Mouse (Mus musculus) limb, embryonic 13.5 days (tissue): ENCODE data around the gene Lamp5. TPM values are rescaled to one million over a fixed set of nuclear protein-coding genes. Genes with fewer than 3 reads are reported as not detected.

Source experiments
- ATAC-seq: fragments of 200-750 bp; cut with Nextera tagmentation; 2 replicates; pipeline ENCODE4 v1.8.0; 2017; ENCODE audit warnings: low read depth, moderate number of reproducible peaks, moderate TSS enrichment; ENCODE audit not compliant: low FRiP score
- H3K27ac ChIP-seq: fragments of 300-500 bp; sonication (generic); 2 replicates; pipeline ENCODE4 v1.5.1; 2015; ENCODE audit warnings: inconsistent platforms, mild to moderate bottlenecking, moderate library complexity
- H3K27me3 ChIP-seq: fragments of 300-500 bp; sonication (generic); 2 replicates; pipeline ENCODE4 v1.6.1; 2015; ENCODE audit warnings: mild to moderate bottlenecking, inconsistent platforms
- H3K36me3 ChIP-seq: fragments of 300-500 bp; sonication (generic); 2 replicates; pipeline ENCODE4 v1.6.1; 2015; ENCODE audit warnings: inconsistent platforms, mild to moderate bottlenecking, moderate library complexity
- H3K4me1 ChIP-seq: fragments of 300-500 bp; sonication (generic); 2 replicates; pipeline ENCODE4 v1.6.1; 2015; ENCODE audit warnings: inconsistent platforms
- H3K4me2 ChIP-seq: fragments of 300-500 bp; sonication (generic); replicated peaks from 2 replicates; pipeline ENCODE4 v1.6.1; 2015; ENCODE audit warnings: inconsistent platforms, mild to moderate bottlenecking, moderate library complexity
- H3K4me3 ChIP-seq: fragments of 300-500 bp; sonication (generic); 2 replicates; pipeline ENCODE4 v1.5.1; 2015; ENCODE audit warnings: moderate library complexity, mild to moderate bottlenecking, inconsistent platforms
- H3K9ac ChIP-seq: fragments of 300-500 bp; sonication (generic); 2 replicates; pipeline ENCODE4 v1.6.1; 2015; ENCODE audit warnings: mild to moderate bottlenecking, inconsistent platforms
- H3K9me3 ChIP-seq: fragments of 300-500 bp; sonication (generic); 2 replicates; pipeline ENCODE4 v1.6.1; 2016; ENCODE audit warnings: inconsistent platforms
- WGBS: fragments of 180-500 bp; shearing (Covaris S2); methylation state at CpG from one replicate; pipeline ENCODE4 v1.1.7; 2015; 5-methylcytosine and 5-hydroxymethylcytosine counted together
- polyA plus RNA-seq: library from polyadenylated mRNA; unstranded; fragments of >200 nt; fragmentation: Nextera tagmentation; extraction: Ambion mirVana; gene quantifications from 2 replicates; pipeline ENCODE4 v1.2.1, GENCODE M21; 2015

Lamp5 gene
- 1.2 and 1.5 TPM in 2 replicates for polyA plus RNA-seq

DNA sequence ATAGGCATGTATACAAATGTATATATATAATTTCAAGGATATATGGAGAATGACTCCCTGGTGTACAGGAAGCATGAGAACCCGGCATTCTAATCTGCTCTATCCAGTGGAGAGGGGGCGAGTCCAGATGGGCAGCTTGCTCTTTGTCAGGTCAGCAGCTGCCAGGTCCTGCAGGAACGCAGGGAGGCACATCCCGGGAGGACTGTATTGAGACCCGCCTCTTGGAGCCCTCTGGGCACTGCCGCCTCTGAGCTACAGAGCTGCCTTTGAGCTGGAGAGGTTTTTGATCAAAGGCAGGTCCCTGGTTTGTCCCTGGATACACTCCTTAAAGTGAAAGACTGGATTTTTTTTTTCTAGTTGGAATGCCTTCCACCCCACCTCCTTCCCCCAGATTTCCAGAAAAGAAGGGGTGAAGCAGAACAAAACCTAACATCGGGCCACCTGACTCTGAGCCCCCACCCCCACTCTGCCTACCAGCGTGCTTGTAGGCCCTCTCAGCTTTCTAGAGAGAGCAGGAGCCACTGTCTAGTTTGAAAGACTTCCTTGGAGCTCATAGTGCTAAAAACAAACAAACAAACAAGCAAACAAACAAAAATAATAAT lies at the start of gene Lamp5:
Gene Lamp5 (plus strand): TSS at position 552 of the 602 bp plus-strand sequence.
- no peak within 1 kb of the TSS for H3K27ac ChIP-seq
- WGBS, result 3% methylated on average over 8 of the region's 8 CpGs
- peak within 1 kb of the TSS; percentile 36 for H3K4me3 ChIP-seq
- no peaks in the 10 kb centered on the region for H3K36me3 ChIP-seq
- peaks cover 20% of the 10 kb centered on the region for H3K27me3 ChIP-seq
- ATAC-seq, result no peak
- H3K9me3 ChIP-seq, result no peaks in the 10 kb centered on the region
- H3K4me2 ChIP-seq, result peak within 1 kb of the TSS; percentile 65
- H3K4me1 ChIP-seq, result peaks cover 13% of the 10 kb centered on the region
- H3K9ac ChIP-seq, result 0 out of 2 replicates have a peak within 1 kb of the TSS, but pooled peaks have one; percentile 25

GRCm38 (mm10) chr2:136003836-136004235 lies 48.2 kb upstream of the Lamp5 start:
- ATAC-seq, result no peak
- Histone ChIP-seq H3K4me2 (no peak overlapping the region), H3K4me3 (no peak overlapping the region), H3K4me1 (no peaks in the 10 kb centered on the region), H3K27me3 (no peaks in the 10 kb centered on the region), H3K27ac (no peak overlapping the region), H3K36me3 (no peaks in the 10 kb centered on the region; the same call in 1 of the 2 replicates), H3K9ac (no peak overlapping the region), H3K9me3 (no peaks in the 10 kb centered on the region)
- 92% methylated on average over 1 of the region's 1 CpGs for WGBS

DNA sequence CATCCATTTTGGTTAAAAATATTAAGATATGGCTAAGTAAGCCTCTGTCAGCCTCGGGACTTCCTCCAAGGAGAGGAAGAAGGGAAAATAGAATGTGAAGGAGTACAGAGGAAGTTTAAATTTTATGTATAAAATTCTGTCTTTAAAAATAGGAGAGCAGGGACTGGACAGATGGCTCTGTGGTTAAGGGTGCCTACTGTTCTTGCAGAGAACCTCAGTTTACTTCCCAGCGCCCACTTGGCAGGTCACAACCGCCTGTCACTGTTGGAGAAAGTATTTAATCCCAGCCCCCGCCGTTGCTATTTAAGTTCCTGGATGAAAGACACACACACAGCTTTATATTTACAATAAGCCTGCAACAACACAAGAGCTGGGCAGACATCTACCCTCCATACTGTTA lies 45.8 kb upstream of the Lamp5 start:
- H3K9me3 ChIP-seq, result no peaks in the 10 kb centered on the region
- H3K4me3 ChIP-seq, result no peak overlapping the region
- ATAC-seq, result no peak
- H3K27ac ChIP-seq, result no peak overlapping the region
- H3K36me3 ChIP-seq, result no peaks in the 10 kb centered on the region; the same call in 1 of the 2 replicates
- WGBS, result 88% methylated on average over 5 of the region's 5 CpGs
- H3K4me1 ChIP-seq, result no peaks in the 10 kb centered on the region
- H3K4me2 ChIP-seq, result no peak overlapping the region
- no peaks in the 10 kb centered on the region for H3K27me3 ChIP-seq
- no peak overlapping the region for H3K9ac ChIP-seq

DNA sequence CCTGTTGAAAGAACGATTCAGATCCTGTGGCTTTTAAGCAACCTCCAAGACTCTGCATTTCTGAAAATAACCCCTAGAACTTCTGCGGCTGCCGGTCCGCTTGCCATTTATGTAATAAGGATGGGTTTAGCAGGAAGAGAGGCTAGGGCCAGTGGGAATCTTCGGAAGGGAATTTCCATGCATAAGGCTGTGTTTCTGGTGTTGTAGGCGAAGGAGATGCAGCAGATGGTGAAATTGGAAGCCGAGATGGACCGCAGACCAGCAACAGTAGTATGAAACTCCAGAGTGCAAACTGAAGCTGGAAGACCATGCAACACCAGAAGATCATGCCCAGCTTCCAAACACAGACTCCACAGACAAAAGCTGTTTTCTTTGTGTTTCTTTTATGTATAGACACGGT lies 39.3 kb upstream of the Lamp5 start:
- Histone ChIP-seq H3K4me3 (no peak overlapping the region), H3K27me3 (no peaks in the 10 kb centered on the region), H3K4me1 (no peaks in the 10 kb centered on the region), H3K9ac (no peak overlapping the region), H3K27ac (no peak overlapping the region), H3K4me2 (no peak overlapping the region), H3K36me3 (no peaks in the 10 kb centered on the region), H3K9me3 (no peaks in the 10 kb centered on the region)
- ATAC-seq, result no peak
- 79% methylated on average over 9 of the region's 9 CpGs for WGBS

DNA sequence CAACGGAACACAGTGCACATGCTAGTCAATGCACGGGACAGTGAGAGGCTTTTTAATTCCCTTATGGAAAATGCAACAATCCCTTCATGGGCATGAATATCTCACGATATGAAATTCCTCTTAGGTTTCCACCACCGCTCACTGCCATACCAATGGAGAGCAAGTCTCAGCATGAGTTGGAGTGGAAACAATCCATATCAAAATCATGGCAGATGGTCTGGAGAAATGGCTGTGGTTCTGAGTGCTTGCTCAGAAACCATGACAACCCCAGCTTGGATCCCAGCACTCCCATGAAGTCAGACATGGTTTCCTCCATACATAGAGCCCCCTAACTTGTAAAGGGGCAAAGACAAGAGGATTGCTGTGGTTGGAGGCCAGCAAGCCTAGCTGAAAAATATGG lies 3.6 kb upstream of the Lamp5 start:
- Histone ChIP-seq H3K27me3 (peaks cover 20% of the 10 kb centered on the region), H3K4me2 (no peak overlapping the region), H3K9me3 (no peaks in the 10 kb centered on the region), H3K4me1 (peaks cover 13% of the 10 kb centered on the region), H3K36me3 (no peaks in the 10 kb centered on the region), H3K27ac (no peak overlapping the region), H3K4me3 (no peak overlapping the region), H3K9ac (no peak overlapping the region)
- WGBS, result 90% methylated on average over 4 of the region's 4 CpGs
- no peak for ATAC-seq

- Histone ChIP-seq H3K4me2 (peak overlapping the region; percentile 65), H3K9me3 (no peaks in the 10 kb centered on the region), H3K27ac (no peak overlapping the region), H3K4me1 (peaks cover 13% of the 10 kb centered on the region), H3K4me3 (peak overlapping the region; percentile 36), H3K27me3 (peaks cover 20% of the 10 kb centered on the region), H3K36me3 (no peaks in the 10 kb centered on the region), H3K9ac (0 out of 2 replicates have a peak overlapping the region, but pooled peaks have one; percentile 25)
- WGBS, result 14% methylated on average over 27 of the region's 27 CpGs
- ATAC-seq, result no peak
Measured at GRCm38 (mm10) chr2:136050793-136051615, 1.0 kb upstream of the Lamp5 start.

DNA sequence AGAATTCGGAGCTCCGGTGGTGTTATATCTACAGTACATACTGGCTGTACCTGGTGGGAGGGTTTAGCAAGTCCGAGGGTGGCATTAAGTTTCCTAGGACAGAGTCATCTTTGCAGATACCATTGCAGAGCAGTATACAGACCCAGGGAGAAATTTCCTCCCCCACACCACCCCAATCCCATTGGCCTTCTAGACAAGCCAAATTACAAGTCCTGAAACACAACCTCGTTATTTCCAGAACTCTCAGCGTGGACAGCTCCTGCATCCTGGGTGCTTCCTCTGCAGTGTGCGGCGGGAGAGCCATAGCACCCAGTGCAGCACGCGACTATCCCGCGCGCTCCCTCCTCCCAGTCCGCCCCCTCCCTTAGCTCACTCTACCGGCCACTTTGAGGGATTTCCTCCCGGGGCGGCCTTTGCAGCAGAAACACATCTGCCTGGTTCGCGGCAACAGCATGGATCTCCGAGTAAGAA lies 5.9 kb downstream of the Lamp5 start:
- 5% methylated on average over 19 of the region's 19 CpGs for WGBS
- H3K4me2 ChIP-seq, result peak overlapping the region; percentile 74
- peak; percentile 56 for ATAC-seq

DNA sequence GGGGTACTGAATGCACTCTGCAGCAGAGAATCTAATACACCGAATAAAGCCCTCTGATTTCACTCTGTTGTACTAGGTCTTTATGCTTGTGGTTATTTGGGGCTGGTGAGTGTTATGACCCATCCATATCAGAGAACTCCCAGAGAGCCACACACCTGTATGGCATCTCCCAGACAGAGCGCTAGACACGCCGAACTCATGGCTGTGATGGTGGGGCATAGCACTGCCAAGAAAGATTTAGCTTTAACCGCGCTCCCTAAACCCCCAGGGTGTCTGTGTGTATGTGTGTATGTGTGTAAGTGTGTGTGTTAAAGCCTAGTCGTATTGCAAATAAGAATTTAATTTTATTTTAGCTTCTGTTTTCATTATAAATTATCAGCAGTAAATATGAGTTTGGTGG lies 6.4 kb downstream of the Lamp5 start:
- Histone ChIP-seq H3K4me3 (peak overlapping the region; percentile 29), H3K9ac (no peak overlapping the region), H3K27ac (no peak overlapping the region), H3K36me3 (no peaks in the 10 kb centered on the region), H3K4me2 (peak overlapping the region; percentile 74), H3K9me3 (no peaks in the 10 kb centered on the region), H3K4me1 (peaks cover 23% of the 10 kb centered on the region), H3K27me3 (peaks cover 45% of the 10 kb centered on the region)
- ATAC-seq, result no peak; the same call in 1 of the 2 replicates
- WGBS, result 5% methylated on average over 7 of the region's 7 CpGs

More for the DNA sequence above, 5.9 kb downstream of the Lamp5 start:
- Histone ChIP-seq H3K36me3 (no peaks in the 10 kb centered on the region), H3K4me3 (peak overlapping the region; percentile 29), H3K9ac (no peak overlapping the region), H3K27me3 (peaks cover 45% of the 10 kb centered on the region), H3K9me3 (no peaks in the 10 kb centered on the region), H3K27ac (no peak overlapping the region), H3K4me1 (peaks cover 23% of the 10 kb centered on the region)

DNA sequence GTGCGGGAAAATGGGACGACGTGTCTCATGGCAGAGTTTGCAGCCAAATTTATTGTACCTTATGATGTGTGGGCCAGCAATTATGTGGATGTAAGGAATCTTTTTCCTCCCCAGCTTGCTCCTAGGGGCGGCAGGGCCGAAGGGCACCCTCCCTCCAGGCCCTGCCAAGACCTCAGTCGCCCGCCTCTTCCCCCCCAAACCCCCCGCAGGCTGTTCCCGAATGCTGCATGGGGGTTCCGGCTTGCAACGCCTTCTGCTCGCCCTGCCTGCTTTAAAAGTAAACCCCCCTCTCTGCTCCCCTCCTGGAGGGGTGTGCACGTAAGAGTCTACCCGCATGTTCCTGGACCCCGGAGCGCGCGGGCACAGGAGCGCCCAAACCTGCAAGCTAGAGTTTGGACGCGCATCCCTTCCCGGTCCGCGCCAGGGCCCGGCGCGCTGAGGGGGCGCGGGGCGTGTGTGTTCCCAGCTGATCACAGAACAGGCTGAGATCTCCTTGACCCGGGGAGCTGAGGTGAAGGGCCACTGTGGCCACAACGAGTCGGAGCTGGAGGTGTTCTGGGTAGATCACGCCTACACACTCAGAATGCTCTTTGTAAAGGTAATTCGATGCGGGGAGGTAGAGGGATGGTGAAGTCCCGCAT lies 7.1 kb downstream of the Lamp5 start:
- peak overlapping the region; percentile 42 for H3K4me3 ChIP-seq
- peak overlapping the region; percentile 54; the same call in 1 of the 2 replicates for H3K9ac ChIP-seq
- H3K36me3 ChIP-seq, result no peaks in the 10 kb centered on the region
- H3K4me1 ChIP-seq, result peaks cover 23% of the 10 kb centered on the region
- ATAC-seq, result peak; percentile 53
- no peaks in the 10 kb centered on the region for H3K9me3 ChIP-seq
- no peak overlapping the region for H3K27ac ChIP-seq
- peaks cover 45% of the 10 kb centered on the region for H3K27me3 ChIP-seq
- WGBS, result 1% methylated on average over 37 of the region's 37 CpGs
- H3K4me2 ChIP-seq, result peak overlapping the region; percentile 74

DNA sequence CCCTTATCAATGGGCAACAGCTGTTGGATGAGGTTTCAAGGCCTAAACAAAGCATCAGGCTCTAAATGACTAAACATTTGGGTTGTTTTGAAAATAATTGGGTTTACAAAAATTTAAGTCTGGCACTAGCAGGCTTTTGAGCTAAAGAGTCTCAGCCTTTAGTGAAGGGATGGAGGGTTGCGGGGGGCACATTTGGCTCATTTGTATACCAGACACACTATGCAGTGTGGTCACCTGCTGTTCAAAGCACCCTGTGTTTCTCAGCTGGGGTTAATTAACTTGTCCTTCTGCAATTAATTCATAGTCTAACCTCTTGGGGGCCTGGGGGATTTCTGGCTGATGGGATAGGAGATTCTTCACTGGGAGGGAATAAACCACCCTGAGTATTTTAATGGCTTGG lies 12.3 kb downstream of the Lamp5 start:
- 71% methylated on average over 1 of the region's 1 CpGs for WGBS
- ATAC-seq, result no peak
- Histone ChIP-seq H3K4me3 (no peak overlapping the region), H3K4me1 (peaks cover 6% of the 10 kb centered on the region), H3K4me2 (no peak overlapping the region), H3K27me3 (peaks cover 22% of the 10 kb centered on the region), H3K9ac (no peak overlapping the region), H3K36me3 (no peaks in the 10 kb centered on the region), H3K27ac (no peak overlapping the region), H3K9me3 (no peaks in the 10 kb centered on the region)

DNA sequence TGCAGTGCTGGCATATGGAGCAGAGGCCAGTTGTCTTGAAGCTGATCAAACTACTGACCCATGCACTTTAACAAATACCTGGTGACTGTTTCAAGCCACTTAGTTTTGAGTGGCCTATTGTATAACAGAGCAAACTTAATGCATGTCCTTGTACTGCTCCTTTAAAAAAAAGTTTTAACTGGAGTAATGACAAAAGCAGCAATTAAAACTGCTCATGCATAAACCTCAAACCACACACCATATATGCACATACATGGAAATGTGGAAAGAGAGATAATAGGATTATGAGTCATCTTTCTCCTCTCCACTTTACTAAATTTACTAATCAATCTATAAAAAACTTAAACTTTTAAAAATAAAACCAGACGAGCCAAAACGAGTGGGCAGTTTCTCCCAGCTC lies 43.9 kb downstream of the Lamp5 start:
- ATAC-seq, result no peak
- no peak overlapping the region for H3K27ac ChIP-seq
- no peak overlapping the region for H3K9ac ChIP-seq
- no peak overlapping the region for H3K4me2 ChIP-seq
- 57% methylated on average over 2 of the region's 2 CpGs for WGBS
- H3K4me1 ChIP-seq, result no peaks in the 10 kb centered on the region
- no peaks in the 10 kb centered on the region for H3K9me3 ChIP-seq
- H3K4me3 ChIP-seq, result no peak overlapping the region
- no peaks in the 10 kb centered on the region for H3K36me3 ChIP-seq
- H3K27me3 ChIP-seq, result no peaks in the 10 kb centered on the region

DNA sequence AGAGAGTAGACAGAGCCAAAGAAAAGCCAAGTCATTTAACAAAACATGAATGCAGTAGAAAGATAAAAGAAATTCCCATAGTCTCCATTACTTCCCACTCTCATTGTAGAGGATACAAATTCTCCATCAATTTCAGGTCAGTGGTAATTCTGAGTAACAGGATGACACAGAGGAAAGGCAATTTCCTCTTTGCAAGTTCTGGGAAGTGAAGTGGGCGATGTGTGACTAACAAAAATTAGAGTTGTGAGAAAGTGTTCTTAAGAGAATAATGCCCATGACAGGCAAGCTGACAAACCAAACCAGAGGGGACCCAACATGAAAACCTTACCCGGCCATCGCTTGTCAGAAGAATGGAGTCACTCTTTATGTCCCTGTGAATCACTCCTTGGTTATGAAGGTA lies 45.1 kb downstream of the Lamp5 start:
- Histone ChIP-seq H3K36me3 (no peaks in the 10 kb centered on the region), H3K9ac (no peak overlapping the region), H3K4me3 (no peak overlapping the region), H3K4me2 (no peak overlapping the region), H3K9me3 (no peaks in the 10 kb centered on the region), H3K27me3 (no peaks in the 10 kb centered on the region), H3K27ac (no peak overlapping the region), H3K4me1 (no peaks in the 10 kb centered on the region)
- WGBS, result 91% methylated on average over 3 of the region's 3 CpGs
- no peak for ATAC-seq
